Mouse (Mus musculus) forebrain, embryonic 12.5 days (tissue): ENCODE measurements around the gene Sec24c. TPM values are rescaled to one million over a fixed set of nuclear protein-coding genes. Genes with fewer than 3 reads are reported as not detected.

Experiments
- ATAC-seq: fragments of 200-750 bp; cut with Nextera tagmentation; 2 replicates; pipeline ENCODE4 v1.8.0; 2017; ENCODE audit warnings: moderate TSS enrichment; ENCODE audit not compliant: low FRiP score
- H3K27ac ChIP-seq: fragments of 300-500 bp; sonication (generic); 2 replicates; pipeline ENCODE4 v1.5.1; 2016; ENCODE audit warnings: mild to moderate bottlenecking
- H3K27me3 ChIP-seq: fragments of 300-500 bp; sonication (generic); 2 replicates; pipeline ENCODE4 v1.6.1; 2016; ENCODE audit warnings: mild to moderate bottlenecking
- H3K36me3 ChIP-seq: fragments of 300-500 bp; sonication (generic); replicated peaks from 2 replicates; pipeline ENCODE4 v1.6.1; 2016; ENCODE audit warnings: mild to moderate bottlenecking
- H3K4me1 ChIP-seq: fragments of 300-500 bp; sonication (generic); 2 replicates; pipeline ENCODE4 v1.6.1; 2016
- H3K4me2 ChIP-seq: fragments of 300-500 bp; sonication (generic); 2 replicates; pipeline ENCODE4 v1.6.1; 2016; ENCODE audit warnings: mild to moderate bottlenecking, moderate library complexity
- H3K4me3 ChIP-seq: fragments of 300-500 bp; sonication (generic); replicated peaks from 2 replicates; pipeline ENCODE4 v1.5.1; 2016; ENCODE audit warnings: mild to moderate bottlenecking
- H3K9ac ChIP-seq: fragments of 300-500 bp; sonication (generic); 2 replicates; pipeline ENCODE4 v1.6.1; 2016; ENCODE audit warnings: mild to moderate bottlenecking
- H3K9me3 ChIP-seq: fragments of 300-500 bp; sonication (generic); 2 replicates; pipeline ENCODE4 v1.6.1; 2016
- WGBS: fragments of 180-500 bp; shearing (Covaris S2); methylation state at CpG from one replicate; pipeline ENCODE4 v1.1.7; 2016; 5-methylcytosine and 5-hydroxymethylcytosine counted together
- polyA plus RNA-seq: library from polyadenylated mRNA; unstranded; fragments of >200 nt; fragmentation: Nextera tagmentation; extraction: Ambion mirVana; gene quantifications from 2 replicates; pipeline ENCODE4 v1.2.1, GENCODE M21; 2016

Gene Sec24c
- polyA plus RNA-seq, 1 experiment from 2014 or later = 87.6 TPM

DNA sequence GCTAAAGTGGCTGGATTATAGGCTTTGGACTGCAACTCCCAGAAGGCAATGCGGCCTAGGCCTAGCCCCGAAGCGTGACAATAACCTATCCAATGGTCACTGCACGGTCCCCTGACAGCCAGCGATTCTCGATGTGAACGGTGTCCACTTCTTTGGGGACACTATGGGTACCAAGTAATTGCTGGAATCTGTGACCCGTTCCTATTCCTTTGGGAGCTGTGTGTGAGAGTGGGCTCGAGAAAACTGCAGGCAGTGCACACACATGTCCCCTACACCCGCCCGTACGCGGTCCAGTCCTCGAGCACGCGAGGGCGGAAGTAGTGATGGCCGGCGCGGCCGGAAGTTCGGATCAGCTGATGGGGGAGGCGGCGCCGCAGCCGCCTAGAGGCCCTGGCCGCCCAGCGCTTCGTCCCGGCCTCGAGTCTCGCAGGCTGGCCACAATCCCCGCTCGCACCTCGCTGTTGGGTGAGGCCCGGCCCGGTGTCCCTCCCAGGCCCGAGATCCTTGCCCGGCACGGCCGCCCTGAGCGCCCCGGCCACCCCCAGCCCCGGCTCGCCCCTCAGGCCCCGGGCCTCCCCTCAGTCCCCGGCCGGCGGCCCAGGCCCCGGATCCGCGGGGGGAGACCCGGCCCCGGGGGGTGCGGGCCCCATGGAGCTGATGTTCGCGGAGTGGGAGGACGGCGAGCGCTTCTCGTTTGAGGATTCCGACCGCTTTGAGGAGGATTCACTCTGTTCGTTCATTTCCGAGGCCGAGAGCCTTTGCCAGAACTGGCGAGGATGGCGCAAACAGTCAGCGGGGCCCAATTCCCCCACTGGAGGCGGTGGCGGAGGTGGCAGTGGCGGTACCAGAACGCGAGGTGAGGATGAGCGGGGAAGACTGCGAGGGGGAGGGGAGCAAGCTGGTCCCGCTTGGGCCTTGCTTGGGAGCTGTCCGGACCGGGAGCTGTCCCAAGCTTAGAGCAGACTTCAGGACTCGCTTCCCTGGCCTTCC is 33.4 kb downstream of the Sec24c start, which contains the start of gene Zswim8:
Gene Zswim8 (plus strand): TSS at position 352 of the 990 bp plus-strand sequence.
- H3K4me1 ChIP-seq = peaks cover 21% of the 10 kb centered on the region
- H3K36me3 ChIP-seq = peaks cover 42% of the 10 kb centered on the region
- peak within 1 kb of the TSS; percentile 97 for H3K4me3 ChIP-seq
- no peaks in the 10 kb centered on the region for H3K27me3 ChIP-seq
- no peaks in the 10 kb centered on the region for H3K9me3 ChIP-seq
- H3K27ac ChIP-seq = peak within 1 kb of the TSS; percentile 85
- peak; percentile 94 for ATAC-seq
- H3K9ac ChIP-seq = peak within 1 kb of the TSS; percentile 99
- under 1% methylated on average over 80 of the region's 80 CpGs for WGBS
- peak within 1 kb of the TSS; percentile 88 for H3K4me2 ChIP-seq

DNA sequence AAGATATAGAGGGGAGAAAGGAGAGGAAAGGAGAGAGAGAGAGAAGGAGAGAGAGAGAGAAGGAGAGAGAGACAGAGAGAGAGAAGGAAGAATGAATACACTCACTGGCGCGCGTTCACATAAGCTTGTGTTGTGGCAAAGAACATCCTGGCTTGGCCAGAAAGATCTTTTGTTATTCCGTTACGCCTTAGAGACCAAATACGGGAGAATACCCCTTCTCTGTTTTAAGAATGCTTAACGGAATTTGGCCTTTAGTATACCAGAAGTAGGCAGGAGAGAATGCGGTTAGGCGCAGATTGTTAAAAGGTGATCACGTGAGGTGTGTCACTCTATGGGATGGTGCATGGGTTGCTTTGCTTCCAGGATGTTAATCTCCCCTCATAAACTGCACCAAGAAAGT is 34.1 kb downstream of the Sec24c start:
- Histone ChIP-seq H3K4me2 (peak overlapping the region; percentile 88), H3K27ac (peak overlapping the region; percentile 85; the same call in 1 of the 2 replicates), H3K4me1 (peaks cover 21% of the 10 kb centered on the region), H3K27me3 (no peaks in the 10 kb centered on the region), H3K4me3 (peak overlapping the region; percentile 97), H3K36me3 (peaks cover 50% of the 10 kb centered on the region), H3K9me3 (no peaks in the 10 kb centered on the region), H3K9ac (peak overlapping the region; percentile 99)
- 11% methylated on average over 10 of the region's 10 CpGs for WGBS
- no peak for ATAC-seq

DNA sequence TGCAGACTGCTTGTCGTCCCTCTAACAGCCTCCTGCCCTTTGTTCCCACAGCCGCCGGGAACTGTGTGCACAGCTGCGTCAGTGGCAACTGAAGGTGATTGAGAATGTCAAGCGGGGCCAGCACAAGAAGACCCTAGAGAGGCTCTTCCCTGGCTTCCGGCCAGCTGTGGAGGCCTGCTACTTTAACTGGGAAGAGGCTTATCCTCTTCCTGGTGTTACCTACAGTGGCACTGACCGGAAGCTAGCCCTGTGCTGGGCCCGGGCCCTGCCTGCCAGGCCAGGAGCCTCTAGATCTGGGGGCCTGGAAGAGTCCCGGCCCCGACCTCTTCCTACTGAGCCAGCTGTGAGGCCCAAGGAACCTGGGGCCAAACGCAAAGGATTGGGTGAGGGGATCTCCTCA is 39.7 kb downstream of the Sec24c start:
- Histone ChIP-seq H3K9ac (no peak overlapping the region), H3K4me3 (no peak overlapping the region), H3K9me3 (no peaks in the 10 kb centered on the region), H3K27ac (no peak overlapping the region), H3K36me3 (peaks cover 91% of the 10 kb centered on the region), H3K4me1 (peaks cover 9% of the 10 kb centered on the region), H3K4me2 (no peak overlapping the region), H3K27me3 (no peaks in the 10 kb centered on the region)
- no peak; the same call in 1 of the 2 replicates for ATAC-seq
- WGBS = 88% methylated on average over 11 of the region's 11 CpGs

DNA sequence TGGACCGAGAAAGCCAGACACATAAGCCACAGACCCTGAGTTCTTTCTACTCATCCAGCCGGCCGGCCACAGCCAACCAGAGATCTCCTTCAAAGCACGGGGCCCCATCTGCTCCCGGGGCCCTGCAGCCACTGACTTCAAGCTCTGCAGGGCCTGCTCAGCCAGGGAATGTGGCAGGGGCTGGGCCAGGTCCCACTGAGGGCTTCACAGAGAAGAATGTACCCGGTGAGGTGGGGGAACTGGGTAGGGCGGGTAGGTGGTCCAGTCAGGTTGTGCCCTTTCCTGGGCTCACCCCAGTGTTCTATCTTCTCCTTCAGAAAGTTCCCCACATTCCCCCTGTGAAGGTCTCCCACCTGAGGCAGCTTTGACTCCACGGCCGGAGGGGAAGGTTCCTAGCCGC is 44.3 kb downstream of the Sec24c start:
- Histone ChIP-seq H3K4me1 (no peaks in the 10 kb centered on the region), H3K4me3 (no peak overlapping the region), H3K27me3 (no peaks in the 10 kb centered on the region), H3K4me2 (no peak overlapping the region), H3K36me3 (peaks cover 100% of the 10 kb centered on the region), H3K9ac (no peak overlapping the region), H3K27ac (no peak overlapping the region), H3K9me3 (no peaks in the 10 kb centered on the region)
- 95% methylated on average over 10 of the region's 10 CpGs for WGBS
- no peak for ATAC-seq

DNA sequence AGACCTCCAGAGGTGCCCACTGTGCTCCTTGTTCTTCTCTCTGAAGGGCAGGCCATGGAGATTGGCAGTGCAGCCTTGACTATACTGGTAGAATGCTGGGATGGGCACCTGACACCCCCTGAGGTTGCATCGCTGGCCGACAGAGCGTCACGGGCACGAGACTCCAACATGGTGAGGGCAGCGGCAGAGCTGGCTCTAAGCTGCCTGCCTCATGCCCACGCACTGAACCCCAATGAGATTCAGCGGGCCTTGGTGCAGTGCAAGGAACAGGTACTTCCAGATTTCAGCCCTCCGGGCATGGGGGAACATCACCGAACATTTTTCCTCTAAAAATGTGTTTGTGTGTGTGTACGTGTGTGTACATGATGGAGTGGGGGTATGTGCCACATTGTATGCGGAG is 45.7 kb downstream of the Sec24c start:
- Histone ChIP-seq H3K9me3 (no peaks in the 10 kb centered on the region), H3K4me2 (no peak overlapping the region), H3K4me3 (no peak overlapping the region), H3K36me3 (peaks cover 99% of the 10 kb centered on the region), H3K27ac (no peak overlapping the region), H3K27me3 (no peaks in the 10 kb centered on the region), H3K4me1 (no peaks in the 10 kb centered on the region), H3K9ac (no peak overlapping the region)
- no peak for ATAC-seq
- WGBS = 92% methylated on average over 12 of the region's 12 CpGs

DNA sequence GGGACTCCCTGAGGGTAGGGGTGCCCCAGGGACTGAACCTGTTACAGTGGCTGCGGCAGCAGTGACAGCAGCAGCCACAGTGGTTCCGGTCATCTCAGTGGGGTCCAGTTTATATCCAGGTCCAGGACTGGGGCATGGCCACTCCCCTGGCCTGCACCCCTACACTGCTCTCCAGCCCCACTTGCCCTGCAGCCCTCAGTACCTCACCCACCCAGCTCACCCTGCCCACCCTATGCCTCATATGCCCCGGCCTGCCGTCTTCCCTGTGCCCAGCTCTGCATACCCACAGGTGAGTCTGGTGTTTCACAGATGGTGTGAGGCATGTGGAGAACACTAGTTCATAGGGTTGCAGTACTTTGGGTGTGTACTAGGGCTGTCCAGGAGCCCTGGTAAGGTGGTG is 47.3 kb downstream of the Sec24c start:
- WGBS = 94% methylated on average over 4 of the region's 4 CpGs
- H3K4me2 ChIP-seq = no peak overlapping the region
- H3K36me3 ChIP-seq = peaks cover 98% of the 10 kb centered on the region

DNA sequence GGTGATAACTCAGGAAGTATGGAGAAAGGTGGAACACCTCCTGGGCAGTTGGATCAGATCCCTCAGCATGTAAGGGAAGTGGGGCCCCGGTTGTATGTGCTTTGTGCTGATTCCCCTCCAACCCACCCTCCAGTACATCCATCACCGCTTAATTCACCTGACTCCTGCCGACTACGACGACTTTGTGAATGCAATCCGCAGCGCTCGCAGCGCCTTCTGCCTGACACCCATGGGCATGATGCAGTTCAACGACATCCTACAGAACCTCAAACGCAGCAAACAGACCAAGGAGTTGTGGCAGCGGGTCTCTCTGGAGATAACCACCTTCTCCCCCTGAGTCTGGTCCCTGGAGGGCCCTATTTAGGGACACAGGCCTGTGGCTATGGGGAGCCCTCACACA is 48.9 kb downstream of the Sec24c start:
- Histone ChIP-seq H3K4me3 (no peak overlapping the region), H3K27ac (no peak overlapping the region), H3K9ac (no peak overlapping the region), H3K9me3 (no peaks in the 10 kb centered on the region), H3K4me2 (no peak overlapping the region), H3K27me3 (no peaks in the 10 kb centered on the region), H3K4me1 (no peaks in the 10 kb centered on the region), H3K36me3 (peaks cover 95% of the 10 kb centered on the region)
- WGBS = 95% methylated on average over 12 of the region's 12 CpGs
- no peak for ATAC-seq

More for the DNA sequence above, 47.3 kb downstream of the Sec24c start:
- Histone ChIP-seq H3K27ac (no peak overlapping the region), H3K27me3 (no peaks in the 10 kb centered on the region), H3K9ac (no peak overlapping the region), H3K4me3 (no peak overlapping the region), H3K9me3 (no peaks in the 10 kb centered on the region), H3K4me1 (no peaks in the 10 kb centered on the region)
- ATAC-seq = no peak

DNA sequence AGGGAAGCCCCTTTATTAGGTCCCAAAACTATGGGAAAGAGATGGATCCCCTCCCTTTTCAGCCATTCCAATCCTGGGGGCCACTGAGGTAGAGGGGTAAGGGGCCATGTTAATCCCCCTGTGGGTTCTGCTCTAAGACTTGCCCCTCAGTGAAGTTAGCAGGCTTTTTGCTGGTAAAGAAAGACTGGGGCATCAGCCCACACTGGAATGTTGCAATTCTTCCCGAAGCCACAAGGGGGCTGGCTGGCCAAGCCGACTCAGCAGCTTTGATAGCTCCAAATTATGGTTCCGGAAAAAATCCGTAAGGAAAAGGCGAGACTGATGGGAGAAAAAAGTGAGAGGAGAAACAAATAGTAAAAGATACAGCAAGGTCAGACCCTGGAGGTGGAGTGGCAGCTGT is 49.9 kb downstream of the Sec24c start:
- Histone ChIP-seq H3K4me1 (no peaks in the 10 kb centered on the region), H3K36me3 (peaks cover 94% of the 10 kb centered on the region), H3K4me3 (no peak overlapping the region), H3K9ac (no peak overlapping the region), H3K4me2 (no peak overlapping the region), H3K9me3 (no peaks in the 10 kb centered on the region), H3K27ac (no peak overlapping the region), H3K27me3 (no peaks in the 10 kb centered on the region)
- ATAC-seq = no peak
- 41% methylated on average over 5 of the region's 5 CpGs for WGBS

DNA sequence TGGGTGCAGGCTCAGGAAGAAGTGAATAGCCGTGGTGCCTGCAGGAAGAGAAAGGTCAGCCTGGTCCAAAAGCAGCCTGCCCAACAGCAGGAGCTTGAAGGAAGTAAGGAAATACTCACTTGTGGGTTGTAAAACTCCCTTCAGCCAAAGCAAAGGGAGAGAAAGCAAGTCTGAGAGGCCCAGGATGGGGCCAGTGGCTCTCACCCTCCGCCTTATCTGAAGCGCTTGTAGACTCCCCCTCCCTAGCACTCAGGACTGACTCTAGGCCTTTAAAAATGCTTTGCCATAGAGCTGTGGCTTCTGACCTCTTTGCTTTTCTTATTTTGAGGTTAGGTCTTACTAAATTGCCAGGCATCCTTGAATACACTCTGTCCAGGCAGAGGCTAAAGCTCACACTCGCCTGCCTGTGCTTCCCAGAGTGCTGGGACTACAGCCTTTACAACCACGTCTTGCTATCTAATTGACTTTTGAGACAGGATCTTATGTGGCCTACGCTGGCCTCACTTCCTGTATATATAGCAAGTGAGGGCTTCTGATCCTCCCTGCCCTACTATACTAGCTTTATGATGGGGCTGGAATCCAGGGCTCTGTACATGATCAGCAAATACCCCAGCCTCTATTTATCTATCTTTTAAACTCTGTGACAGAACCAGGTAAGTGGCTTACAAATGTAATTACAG is 51.7 kb downstream of the Sec24c start:
- WGBS = 85% methylated on average over 6 of the region's 6 CpGs
- H3K4me1 ChIP-seq = no peaks in the 10 kb centered on the region
- H3K36me3 ChIP-seq = peaks cover 94% of the 10 kb centered on the region
- no peaks in the 10 kb centered on the region for H3K27me3 ChIP-seq
- no peak overlapping the region for H3K9ac ChIP-seq
- no peak overlapping the region for H3K4me2 ChIP-seq
- no peak for ATAC-seq
- H3K4me3 ChIP-seq = no peak overlapping the region
- no peak overlapping the region for H3K27ac ChIP-seq
- H3K9me3 ChIP-seq = no peaks in the 10 kb centered on the region

DNA sequence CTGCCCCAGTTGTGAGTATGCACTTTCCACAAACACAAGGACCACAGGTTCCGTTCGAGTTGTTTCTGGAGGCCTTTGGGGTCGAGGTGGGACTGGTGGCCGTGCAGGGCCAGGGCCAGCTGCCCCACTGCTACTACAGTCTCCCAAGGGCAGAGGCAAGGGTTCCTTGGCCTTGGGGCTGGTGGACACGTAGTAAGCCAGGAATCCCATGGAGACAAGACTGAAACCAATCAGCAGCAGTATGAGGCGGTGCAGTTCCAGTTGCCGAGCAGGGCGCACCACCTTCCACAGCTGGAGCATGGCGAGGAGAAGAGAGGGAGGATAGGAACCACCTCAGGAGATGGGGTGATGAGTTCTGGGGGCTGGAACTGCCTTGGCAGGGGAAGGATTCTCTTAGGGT is 55.8 kb downstream of the Sec24c start:
- no peaks in the 10 kb centered on the region for H3K27me3 ChIP-seq
- 92% methylated on average over 9 of the region's 9 CpGs for WGBS
- H3K9ac ChIP-seq = no peak overlapping the region; the same call in 1 of the 2 replicates
- no peaks in the 10 kb centered on the region for H3K9me3 ChIP-seq
- H3K27ac ChIP-seq = no peak overlapping the region
- ATAC-seq = no peak
- peaks cover 9% of the 10 kb centered on the region for H3K4me1 ChIP-seq
- no peak overlapping the region for H3K4me2 ChIP-seq
- H3K36me3 ChIP-seq = peaks cover 57% of the 10 kb centered on the region
- H3K4me3 ChIP-seq = no peak overlapping the region

DNA sequence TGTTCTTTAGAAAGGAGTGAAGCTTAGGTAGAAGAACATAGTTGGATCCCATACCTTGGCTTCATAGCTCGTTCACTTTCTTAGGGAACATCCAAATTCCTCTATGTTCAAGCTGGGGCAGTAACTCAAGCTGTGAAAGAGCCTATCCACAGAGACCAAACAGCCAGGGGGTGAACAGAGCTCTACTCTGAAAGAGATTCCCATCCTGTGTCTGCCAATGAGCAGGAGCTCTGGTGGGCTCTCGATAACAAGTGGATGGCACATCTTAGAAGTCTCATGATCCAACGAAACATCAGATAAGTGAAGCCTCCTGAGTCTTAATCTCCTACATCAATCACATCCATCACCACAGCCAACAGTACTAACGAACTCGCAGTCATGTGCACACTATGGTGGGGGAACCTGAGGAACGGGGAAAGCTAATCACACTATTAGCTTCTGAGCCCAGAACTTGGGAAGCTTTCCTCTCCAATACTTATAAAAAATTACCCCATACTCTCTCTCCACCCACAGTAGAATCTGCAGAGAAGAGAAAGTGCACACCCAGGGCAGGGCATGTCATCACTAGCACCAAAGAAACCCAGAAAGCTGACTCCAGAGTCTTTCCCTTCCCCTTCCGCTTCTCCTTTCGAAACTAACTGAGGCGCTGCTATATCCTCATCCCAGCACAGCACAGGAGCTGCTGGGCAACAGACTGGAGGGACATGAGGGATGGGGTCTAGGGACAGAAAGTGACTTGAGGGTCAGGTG is 56.9 kb downstream of the Sec24c start:
- peaks cover 53% of the 10 kb centered on the region for H3K36me3 ChIP-seq

More for the DNA sequence above, 56.9 kb downstream of the Sec24c start:
- no peaks in the 10 kb centered on the region for H3K9me3 ChIP-seq
- no peak overlapping the region for H3K4me2 ChIP-seq
- ATAC-seq = no peak
- no peak overlapping the region for H3K4me3 ChIP-seq
- WGBS = 86% methylated on average over 9 of the region's 9 CpGs
- H3K27me3 ChIP-seq = no peaks in the 10 kb centered on the region
- H3K9ac ChIP-seq = peak overlapping the region; percentile 17; the same call in 1 of the 2 replicates
- peaks cover 11% of the 10 kb centered on the region for H3K4me1 ChIP-seq
- no peak overlapping the region for H3K27ac ChIP-seq
